Mouse (Mus musculus): ENCODE results near the gene Lmf1.

The Lmf1 gene

DNA sequence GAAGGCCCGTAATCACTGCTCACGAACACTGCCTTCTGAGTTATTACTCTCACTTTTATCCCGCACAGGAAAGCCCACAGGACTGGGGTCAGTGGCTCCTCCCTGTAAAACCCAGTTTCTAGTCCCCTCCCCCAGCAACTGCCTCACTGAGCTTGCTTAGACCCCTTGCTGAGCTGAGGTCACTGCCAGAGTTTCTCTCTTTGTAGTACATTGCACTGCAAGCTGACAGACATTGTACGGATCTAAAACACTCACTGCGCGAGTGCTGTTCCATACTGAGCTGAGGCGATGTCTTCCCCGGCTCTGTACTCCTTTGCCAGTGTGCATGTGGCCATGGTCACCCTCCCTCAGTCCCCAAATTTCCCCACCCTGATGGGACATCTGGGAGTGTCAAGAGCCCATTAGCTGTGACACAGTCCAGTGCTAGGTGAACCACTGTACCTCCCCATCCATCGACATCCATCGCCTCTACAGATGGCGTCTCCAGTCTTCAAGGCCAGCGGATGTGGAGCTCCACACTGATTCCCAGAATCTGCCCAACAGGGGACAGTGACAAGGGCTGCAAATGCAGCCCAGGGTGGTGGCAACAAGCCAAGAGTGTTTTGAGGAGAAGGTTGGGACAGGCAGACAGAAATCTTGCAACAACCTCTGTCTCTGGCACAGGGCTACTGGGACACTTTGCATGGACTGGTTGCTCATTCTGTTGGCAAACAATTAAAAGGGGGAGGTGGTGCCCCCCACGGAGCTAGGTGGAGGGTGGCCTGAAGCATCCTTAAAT lies 64.8 kb downstream of the Lmf1 start:
- DNase-seq (ENCODE audit: low spot score) = no peak

DNA sequence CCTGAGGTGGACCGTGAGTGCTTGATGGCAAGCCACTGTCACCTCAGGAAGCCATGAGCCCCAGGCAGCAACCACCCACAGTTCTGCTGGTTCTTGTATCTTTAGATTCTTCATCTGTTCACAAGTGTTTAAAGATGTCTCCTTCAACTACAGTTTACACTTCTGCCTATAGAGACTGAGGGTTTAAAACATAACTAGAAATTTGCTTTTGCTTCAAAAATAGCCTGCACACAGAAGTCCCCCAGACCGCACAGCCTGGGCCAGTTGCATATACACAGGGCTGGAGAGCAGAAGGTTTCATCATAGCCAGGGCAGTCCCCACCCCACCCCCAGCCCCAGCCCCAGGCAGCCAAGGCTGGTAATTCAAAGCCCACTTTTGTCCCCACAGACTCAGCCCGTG lies 65.9 kb downstream of the Lmf1 start:
- DNase-seq (ENCODE audit: low spot score) = no peak

GRCm38 (mm10) chr17:25645661-25646060 lies 66.8 kb downstream of the Lmf1 start:
- DNase-seq (ENCODE audit: low spot score) = no peak

- no peak for DNase-seq (ENCODE audit: low spot score)
These were observed 69.0 kb downstream of the Lmf1 start for GRCm38 (mm10) chr17:25647901-25648300.

DNA sequence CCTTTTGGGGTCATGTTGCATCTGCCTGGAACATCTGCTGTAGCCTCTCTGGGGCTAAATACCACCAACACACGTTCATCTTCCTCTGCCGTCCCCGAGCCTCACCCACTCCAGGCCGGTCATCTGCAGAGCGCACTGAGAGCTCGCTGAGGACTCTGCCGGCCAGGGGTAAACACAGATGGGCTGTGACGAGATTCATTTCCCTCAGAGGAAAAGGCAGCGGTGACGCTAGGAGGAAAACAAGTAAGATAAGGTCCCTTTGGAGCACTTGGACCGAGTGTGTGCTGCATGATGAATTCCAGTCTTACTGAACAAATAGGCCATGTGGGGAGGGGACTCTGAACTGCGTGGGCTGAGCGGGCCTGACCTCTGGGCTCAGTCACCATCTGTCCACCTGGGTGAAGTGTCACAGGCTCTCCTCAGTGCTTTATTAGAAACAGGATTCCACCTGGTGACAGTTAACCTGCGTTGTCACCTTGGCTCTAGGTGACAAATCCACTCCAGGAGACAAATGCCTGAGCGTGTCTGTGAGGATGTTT lies 69.9 kb downstream of the Lmf1 start:
- DNase-seq (ENCODE audit: low spot score) = no peak

GRCm38 (mm10) chr17:25650726-25651125 lies 71.8 kb downstream of the Lmf1 start:
- DNase-seq (ENCODE audit: low spot score) = no peak

GRCm38 (mm10) chr17:25652272-25652671 lies 73.4 kb downstream of the Lmf1 start:
- no peak for DNase-seq (ENCODE audit: low spot score)

DNA sequence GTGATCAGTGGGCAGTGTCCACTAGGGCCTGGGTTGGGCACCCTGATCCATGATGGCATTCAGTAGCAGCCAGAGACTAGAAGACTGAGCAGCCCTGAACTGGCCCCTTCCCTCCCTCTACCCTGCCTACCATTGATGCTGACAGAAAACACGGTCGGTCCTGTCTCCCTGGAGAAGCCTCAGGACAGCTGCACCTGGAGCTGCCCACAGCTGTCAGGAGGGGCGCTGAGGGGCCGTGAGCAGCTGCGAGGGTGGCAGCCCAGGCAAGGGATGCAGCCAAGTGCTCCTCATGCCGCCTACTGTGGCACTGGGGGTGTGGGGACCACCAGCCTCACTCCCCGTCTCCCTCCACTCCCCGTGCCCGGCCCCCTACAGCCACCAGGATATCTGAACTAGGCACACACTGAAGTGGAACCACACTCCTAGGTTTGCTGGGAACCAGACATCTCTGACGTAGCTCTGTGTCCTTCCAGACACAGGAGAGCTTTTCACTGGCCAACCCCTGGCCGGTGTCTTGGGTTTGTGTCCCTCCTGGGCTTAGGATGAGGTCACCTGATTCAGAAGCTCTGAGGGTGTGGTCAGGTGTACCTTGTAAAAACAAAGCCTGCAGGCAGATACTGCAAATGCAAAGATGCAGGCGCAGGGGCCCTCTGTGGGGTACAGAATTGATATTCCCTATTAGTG lies 77.4 kb downstream of the Lmf1 start:
- no peak for DNase-seq (ENCODE audit: low spot score)

- DNase-seq (ENCODE audit: low spot score) = no peak
These were observed 77.9 kb downstream of the Lmf1 start for GRCm38 (mm10) chr17:25656826-25657189.

DNA sequence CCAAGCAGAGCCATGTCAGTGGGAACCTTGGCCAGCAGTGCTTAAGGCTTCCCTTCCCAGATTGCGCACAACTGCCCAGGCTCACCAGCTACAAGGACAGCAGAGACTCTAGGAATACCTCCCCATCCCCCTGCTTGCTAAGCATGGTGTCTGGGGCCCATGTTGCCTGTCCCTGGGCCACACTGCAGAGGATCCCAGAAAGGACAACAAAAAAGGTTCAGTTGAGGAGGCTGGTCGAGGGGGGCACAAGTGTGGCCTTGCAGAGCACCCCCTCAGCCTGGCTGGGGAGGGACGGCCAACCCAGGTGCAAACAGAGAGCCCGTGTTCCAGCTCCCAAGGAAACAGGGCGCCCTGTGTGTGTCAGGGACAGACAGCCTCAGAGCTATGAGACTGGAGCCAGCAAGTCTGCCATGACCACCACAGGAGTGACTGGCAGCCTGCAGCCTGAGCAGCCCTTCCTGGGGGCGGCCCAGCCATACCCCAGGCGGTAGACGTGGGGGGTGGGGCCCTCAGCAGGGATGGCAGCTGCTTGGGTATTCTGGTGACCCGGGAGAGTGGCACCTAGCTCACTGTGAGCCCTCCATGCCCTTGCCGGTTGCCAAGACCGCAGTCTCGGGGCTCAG lies 84.4 kb downstream of the Lmf1 start:
- DNase-seq (ENCODE audit: low spot score) = no peak

- DNase-seq (ENCODE audit: low spot score) = no peak
These were observed 86.6 kb downstream of the Lmf1 start for GRCm38 (mm10) chr17:25665485-25665884.

GRCm38 (mm10) chr17:25665891-25666290 lies 87.0 kb downstream of the Lmf1 start:
- no peak for DNase-seq (ENCODE audit: low spot score)

- DNase-seq (ENCODE audit: low spot score) = no peak
These were observed 89.7 kb downstream of the Lmf1 start for GRCm38 (mm10) chr17:25668481-25669055.

DNA sequence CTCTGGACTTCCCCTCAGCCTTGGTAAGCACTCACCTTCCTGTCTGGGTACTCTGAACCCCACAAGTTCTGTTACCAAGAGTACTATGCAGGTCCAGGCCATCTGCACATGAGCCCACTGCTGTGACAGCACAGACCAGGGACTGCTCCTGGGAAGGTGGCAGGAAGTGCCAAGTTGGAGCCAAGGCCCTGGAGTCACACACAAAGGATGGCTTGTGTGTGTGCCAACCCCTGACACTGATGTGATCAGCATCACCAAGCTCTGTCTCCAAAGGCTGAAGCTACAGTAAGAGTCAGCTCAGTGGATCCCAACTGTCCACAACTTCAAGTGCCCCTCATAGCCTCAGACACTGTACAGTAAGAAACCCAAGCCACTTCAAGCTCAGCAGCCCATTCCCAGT lies 94.1 kb downstream of the Lmf1 start:
- DNase-seq (ENCODE audit: low spot score) = no peak

GRCm38 (mm10) chr17:25677969-25678368 lies 99.1 kb downstream of the Lmf1 start:
- DNase-seq (ENCODE audit: low spot score) = no peak

DNA sequence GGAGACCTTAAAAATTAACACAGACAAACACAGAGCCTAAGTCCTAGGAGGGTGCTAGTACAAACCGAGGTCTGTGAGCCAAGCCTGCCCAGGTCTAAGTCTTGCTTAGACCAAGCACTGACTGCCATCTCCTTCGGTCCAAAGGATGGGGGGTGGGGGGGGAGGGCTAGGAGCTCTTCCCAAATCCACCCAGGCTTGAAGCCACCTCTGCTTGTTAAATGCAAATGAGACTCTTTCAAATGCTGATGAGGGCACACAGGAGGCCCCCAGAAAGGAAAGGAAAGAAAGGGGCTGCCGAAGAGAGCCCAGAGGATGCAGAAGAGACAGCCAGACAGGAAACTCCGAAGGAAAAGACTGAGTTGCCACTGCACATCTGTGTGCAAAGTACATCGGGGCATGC lies 100.9 kb downstream of the Lmf1 start:
- no peak for DNase-seq (ENCODE audit: low spot score)

DNA sequence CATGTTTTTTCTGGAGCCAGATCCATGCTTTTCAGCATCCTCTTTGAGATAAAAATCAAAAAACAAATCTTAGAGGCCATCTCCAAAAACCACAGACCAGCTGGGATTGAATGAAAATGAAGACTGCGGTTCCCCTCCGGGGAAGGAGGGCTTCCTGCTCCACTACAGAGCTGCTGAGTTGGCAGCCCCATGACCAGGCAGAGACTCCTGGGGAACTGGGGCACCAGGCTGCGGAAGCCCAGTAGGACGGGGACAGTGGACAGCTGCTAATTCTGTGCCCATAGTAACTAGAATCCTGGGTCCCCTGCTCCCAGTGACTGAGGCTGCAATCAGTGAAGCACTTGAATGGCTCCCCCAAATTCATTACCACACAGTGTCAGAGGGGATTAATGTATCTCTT lies 102.8 kb downstream of the Lmf1 start:
- no peak for DNase-seq (ENCODE audit: low spot score)

DNA sequence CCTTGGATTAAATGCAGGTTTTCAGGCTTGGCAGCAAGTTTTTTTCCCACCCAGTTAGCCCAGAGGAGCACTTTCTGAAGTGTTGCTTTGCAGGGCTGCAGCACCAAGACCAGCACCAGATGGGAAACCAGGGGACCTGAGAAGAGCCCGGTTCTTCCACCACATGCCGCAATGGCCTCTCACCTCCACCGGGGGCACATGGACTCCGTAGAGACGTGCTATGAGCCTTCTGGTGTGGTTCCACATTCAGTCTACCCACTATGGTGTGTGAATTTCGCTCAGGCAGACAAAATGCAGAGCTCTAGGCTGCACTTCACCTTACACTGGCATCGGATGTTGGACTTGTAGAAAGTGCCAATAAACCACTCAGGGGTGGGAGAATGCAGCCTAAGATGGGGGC lies 107.4 kb downstream of the Lmf1 start:
- no peak for DNase-seq (ENCODE audit: low spot score)

- no peak for DNase-seq (ENCODE audit: low spot score)
These were observed 110.0 kb downstream of the Lmf1 start for GRCm38 (mm10) chr17:25688922-25689321.

DNA sequence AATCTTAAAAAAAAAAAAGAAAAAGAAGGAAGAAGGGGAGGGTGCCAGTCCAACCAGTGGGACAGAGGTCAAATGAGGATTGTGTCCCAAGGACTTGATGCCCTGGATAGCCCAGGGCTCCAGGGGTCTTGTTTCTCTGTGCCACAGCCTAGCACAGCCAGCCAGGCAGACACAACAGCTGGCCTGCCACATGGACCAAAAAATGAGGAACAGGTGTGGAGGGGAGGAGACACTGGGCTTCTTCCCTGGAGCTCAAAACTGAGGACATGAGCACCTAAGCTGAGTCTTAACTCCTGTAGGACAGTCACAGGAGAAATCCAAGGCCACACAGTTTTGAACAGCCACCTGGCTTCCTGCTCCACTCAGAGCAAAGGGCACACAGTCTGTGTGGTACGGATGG lies 117.4 kb downstream of the Lmf1 start:
- no peak for DNase-seq (ENCODE audit: low spot score)

GRCm38 (mm10) chr17:25698446-25698845 lies 119.6 kb downstream of the Lmf1 start:
- peak; percentile 36 for DNase-seq (ENCODE audit: low spot score)

GRCm38 (mm10) chr17:25700863-25701496 lies 122.1 kb downstream of the Lmf1 start:
- no peak for DNase-seq (ENCODE audit: low spot score)

Measured in spleen, adult 12 weeks (tissue).